Mouse (Mus musculus): Measurements from ENCODE around the gene Ehd3.
A peak's percentile ranks its signal among the peaks of the same experiment; 100 is the strongest.
"Not testable (repeated sequence)": the region's sequence is repeated elsewhere in the genome, so short reads cannot be mapped to it uniquely, and the experiment has no call there.

Ehd3 gene

DNA sequence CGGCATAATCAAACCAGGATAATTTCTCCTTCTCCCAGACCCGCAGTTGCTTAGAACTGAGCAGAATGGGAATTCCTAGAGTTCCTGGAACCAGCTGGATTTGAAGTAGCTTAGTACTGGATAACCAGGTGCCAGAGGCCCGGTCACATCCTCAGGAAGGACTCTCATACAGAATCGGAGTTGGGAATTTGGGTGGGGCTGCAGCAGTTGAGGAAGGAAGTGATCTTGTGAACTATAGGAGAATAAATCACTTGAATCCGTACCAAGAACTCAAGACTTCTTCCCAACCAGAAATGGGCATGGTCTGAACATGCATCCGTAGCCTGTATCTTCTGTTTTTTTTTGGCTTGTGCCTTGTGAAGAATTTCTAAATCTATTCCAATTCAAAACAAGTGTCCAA, 22.2 kb downstream of the Ehd3 start:
- no peak for DNase-seq (ENCODE audit: low spot score)

GRCm38 (mm10) chr17:73827446-73827845, 23.5 kb downstream of the Ehd3 start:
- no peak for DNase-seq (ENCODE audit: low spot score)

DNA sequence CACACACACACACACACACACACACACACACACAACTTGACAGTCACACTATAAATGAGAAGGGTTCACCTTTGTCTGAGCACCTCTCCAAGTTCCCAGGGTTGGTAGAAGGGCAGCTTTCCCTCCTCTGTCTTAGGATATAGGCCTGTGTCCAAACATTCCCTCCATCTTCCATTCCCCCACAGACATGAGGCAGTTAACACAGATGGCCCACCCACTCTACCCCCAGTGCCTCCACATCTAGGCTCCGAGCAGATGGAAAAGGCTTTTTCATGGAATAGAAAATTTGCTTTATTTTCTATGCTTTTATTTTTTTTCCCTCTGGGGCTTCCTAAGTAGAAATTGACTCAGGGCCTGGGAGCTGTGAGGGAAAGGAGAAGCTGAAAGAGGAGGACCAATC, 26.6 kb downstream of the Ehd3 start:
- peak; percentile 67 for DNase-seq (ENCODE audit: low spot score)

DNA sequence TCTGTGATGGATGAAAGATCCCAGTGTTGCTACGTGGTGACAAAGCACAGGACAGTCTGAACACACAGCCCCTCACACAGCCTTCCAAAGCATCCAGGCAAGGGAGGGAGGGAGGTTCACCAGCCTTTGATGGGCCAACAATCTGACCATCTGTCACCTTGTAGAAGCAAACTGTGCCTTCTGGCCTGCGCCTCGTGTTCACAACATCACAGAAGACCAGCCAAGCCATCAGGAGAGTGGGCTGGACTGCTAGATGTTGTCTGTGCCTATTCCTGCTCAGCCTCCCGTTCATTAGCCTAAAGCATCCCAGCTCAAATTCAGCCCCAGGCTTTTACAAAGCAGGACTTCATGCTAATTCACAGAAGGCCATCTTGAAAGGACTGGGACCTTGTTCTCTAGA, 27.5 kb downstream of the Ehd3 start:
- DNase-seq (ENCODE audit: low spot score): peak; percentile 85

DNA sequence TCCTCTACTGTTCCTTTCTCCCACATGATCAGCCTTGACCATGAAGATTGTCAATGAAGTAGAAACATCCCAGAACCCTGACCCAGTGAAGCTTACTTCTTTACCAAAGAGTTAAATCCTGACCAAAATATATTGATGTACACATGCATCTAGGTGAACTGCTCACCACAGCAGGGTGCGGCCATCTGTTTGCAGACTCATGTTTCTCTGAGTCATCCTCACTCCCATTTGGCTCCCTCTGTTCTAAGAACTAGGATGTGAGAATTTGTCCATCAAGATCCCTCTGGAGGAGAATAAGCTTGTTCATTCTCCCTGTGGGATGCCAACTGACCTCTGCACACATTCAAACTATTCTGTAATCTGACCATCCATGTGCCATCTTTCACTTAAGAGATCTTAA, 29.0 kb downstream of the Ehd3 start:
- no peak for DNase-seq (ENCODE audit: low spot score)

GRCm38 (mm10) chr17:73833474-73833873, 29.5 kb downstream of the Ehd3 start:
- DNase-seq (ENCODE audit: low spot score): no peak

DNA sequence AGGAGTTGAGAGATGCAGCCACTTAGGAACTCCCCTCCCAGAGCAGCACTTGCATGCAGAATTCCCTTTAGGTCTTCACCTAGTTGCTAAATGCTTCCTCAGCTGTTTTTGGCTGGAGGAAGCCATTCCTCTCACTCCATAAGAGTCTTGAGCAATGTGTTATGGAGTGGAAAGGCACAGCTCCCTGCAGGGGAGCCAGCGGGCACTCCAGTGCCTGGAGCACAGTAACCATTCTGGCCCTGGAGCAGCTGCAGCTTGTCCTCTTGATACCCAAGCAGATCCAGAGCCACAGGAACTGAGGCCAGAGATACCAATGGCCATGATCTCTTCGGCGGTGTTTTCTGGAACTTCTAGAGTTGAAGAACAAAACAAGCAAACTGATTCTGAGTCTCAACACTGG, 32.7 kb downstream of the Ehd3 start:
- DNase-seq (ENCODE audit: low spot score): no peak

DNA sequence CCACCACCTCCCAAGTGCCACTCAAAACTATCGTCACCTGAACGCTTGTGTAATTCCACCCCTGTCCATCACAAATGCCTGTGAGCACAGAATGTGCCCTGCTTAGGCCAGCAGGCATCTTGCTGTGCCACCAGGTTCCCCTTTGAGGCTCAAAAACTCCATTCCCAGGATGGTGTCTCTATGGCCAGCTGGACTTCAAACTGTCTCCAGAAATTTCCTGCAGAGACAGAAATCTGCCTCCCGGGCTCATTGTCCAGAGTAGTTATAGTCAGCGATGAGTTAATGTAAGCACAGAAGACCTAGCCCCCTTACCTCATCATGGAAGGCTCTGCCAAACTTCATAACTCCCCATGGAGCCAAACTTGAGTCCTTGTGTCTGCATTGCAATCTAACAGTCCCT, 33.3 kb downstream of the Ehd3 start:
- DNase-seq (ENCODE audit: low spot score): no peak

GRCm38 (mm10) chr17:73839086-73839835, 35.3 kb downstream of the Ehd3 start:
- DNase-seq (ENCODE audit: low spot score): no peak

DNA sequence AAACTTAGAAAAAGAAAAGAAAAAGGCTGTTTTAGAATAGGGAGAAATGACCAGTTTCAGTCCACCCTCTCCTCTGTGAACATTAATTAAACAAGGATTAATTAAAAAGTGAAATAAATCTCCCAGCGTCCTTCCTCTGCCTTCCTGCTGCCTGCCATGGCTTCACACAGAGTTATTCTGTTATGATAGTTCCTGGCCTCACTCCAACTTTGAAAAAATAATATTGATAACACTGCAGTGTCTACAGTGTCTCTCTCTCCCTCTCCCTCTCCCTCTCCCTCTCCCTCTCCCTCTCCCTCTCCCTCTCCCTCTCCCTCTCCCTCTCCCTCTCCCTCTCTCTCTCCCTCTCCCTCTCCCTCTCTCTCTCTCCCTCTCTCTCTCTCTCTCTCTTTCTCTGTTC, 35.9 kb downstream of the Ehd3 start:
- DNase-seq (ENCODE audit: low spot score): not testable (repeated sequence)

- no peak for DNase-seq (ENCODE audit: low spot score)
Measured at GRCm38 (mm10) chr17:73842963-73843362, 39.0 kb downstream of the Ehd3 start.

DNA sequence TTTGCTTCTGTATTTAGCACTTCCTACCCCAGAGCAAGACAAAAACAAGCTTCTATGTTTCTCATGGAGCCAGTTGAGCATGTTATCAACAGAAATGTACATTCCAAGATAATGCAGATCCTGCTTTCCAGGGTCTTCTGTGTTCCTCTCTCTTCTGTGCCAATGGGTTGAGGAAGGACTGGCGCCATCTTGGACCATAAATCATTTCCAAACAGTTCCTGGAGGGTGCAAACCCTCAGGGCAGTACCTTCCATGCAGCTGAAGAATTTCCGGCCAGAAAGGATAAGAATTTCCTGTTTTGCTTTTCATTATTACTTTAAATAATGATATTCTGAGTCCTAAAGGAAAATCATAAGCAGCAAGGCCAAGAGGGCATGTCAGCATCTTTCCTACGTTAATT, 41.7 kb downstream of the Ehd3 start:
- DNase-seq (ENCODE audit: low spot score): no peak

DNA sequence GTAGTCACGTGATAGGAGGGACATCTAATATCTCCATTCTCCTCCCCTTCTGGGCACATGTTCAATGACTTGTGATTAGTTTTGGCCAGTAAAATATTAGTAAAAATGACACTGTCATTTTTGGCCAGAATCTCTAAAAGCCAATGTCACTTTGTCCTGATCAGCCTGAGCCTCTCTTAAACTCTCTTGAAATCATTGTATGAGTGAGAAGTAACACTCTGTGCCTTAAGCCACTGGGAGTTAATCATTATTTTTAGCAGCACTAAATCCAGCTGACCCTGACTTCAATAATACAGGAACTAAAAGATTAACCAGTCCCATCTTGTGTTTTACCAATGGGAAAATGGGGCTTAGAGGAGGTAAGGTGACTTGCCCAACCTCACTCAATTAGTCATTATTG, 43.5 kb downstream of the Ehd3 start:
- no peak for DNase-seq (ENCODE audit: low spot score)

- no peak for DNase-seq (ENCODE audit: low spot score)
Measured at GRCm38 (mm10) chr17:73853041-73853440, 49.1 kb downstream of the Ehd3 start.

DNA sequence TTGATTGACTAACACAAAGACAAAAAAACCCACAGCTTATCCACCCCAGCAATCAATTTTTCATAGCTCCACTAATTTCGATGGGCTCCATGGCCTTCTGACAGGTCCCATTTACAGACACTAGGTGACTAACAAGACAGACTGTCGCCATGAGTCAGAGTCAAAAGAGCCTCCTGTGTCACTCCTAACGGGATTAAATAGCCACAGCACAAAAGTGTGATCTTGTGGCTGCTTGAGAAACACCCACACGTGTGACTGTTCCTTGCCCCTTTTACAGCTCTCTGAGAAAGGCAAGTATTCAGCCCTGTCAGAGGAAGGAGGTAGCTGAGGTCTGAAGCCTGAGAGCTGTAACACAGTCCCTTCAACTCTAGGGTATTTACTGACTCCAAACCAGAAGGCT, 49.8 kb downstream of the Ehd3 start:
- no peak for DNase-seq (ENCODE audit: low spot score)

DNA sequence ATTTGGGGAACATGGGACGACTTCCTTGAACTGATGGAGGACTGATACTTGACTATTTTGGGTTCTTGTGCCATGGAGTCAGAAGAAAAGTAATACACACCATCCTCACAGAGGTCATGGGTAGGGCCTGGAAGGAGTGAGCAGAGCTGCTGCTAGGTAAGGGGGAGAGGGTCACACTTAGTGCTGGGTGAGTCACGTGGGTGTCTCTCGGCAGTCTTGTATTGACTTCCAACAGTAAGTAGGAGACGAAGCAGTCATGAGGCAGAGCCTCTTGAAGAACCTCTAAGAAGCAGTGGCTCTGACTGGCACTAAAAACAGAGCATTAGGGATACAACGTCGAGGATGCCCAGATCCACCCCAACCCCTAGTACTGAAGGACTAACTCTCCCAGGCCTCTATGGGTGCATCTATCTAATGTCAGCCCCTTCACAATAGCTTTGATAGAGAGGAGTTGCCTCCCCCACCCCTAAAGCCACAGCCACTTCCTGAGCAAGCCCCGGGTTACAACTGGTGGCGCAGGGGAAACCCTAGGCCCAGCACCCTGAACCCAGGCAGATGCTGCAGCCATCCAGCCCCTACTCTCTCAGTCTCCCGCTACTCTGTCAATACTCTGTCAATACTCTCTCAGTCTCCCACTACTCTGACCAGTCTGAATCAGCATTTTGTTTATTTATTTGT, 65.2 kb downstream of the Ehd3 start:
- no peak for DNase-seq (ENCODE audit: low spot score)

DNA sequence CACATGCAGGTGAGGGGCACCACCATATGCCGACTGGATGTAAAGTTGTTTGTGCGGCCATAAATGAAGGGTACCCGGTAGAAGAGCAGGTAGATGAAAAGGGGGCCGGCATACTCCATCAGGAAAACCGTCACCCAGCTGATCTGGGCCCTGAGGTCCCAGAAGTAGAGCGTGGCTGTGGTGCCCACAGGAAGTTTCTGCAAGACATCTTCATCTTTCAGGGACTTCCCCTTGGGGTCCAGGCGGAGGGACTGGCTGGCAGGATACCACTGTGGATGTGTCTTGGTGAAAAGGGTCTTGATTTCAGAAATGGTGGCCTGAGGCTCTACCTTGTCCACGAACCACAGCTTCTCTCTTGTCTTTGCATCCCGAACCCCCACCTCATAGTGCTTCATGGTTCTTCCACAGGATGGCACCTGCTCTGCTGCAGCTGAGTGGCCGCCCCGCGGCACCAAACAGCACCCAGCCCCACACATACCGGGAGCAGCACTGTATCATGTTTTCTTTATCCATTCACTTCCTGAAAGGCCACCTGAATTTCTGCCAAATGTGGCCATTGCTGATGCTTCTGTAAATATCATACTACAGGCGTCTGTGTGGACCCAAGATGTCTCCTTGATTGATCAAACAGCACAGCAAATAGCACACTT, 67.1 kb downstream of the Ehd3 start:
- no peak for DNase-seq (ENCODE audit: low spot score)

GRCm38 (mm10) chr17:73875268-73875667, 71.3 kb downstream of the Ehd3 start:
- DNase-seq (ENCODE audit: low spot score): no peak

DNA sequence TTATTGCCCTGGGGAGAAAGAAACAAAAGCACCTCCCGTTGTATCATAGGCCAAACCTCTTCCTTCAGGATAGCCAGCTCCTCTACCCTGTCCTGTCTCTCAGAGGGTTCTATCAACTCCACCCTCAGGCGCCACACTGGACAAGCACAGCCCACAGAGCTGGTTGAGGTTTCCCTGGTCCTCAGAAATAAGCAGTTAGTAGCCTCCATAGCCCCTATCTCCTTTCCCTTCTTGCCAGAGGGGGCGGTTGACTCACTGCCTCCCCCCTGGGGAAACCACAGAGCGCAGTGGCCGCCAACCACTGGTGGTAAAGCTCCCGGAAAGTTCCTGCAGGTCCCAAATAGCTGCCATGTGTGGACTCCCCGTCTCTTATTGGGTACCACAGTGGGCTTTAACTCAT, 71.7 kb downstream of the Ehd3 start:
- no peak for DNase-seq (ENCODE audit: low spot score)

DNA sequence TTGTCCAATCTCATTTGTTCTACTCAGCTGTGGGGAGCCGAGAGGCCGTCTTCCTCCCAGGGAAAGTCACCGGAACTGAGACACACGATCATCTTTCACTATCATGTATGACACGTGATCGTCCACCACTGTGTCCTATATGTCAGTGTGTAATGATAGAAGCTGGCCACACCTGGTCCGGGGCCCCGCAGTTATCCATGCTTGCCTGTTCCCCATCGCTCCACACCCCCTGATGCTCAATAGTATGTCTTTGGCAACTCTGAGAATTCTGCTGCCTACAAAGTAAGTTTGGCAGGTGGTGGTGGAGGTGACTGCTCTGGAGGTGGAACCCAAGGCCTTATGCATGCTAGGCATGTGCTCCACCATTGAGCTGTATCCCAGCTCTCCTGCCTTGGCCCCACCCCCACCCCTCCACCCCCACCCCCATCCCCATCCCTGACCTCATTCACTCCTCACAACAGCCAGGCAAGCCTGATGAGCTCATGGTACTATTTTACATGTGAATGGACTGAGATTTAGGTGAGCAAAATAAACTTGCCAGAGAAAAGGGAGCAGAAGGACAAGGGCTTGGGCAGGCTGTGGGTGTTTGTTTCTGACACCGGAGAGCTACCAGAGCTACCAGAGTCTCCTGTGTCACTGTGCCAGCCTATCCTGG, 75.5 kb downstream of the Ehd3 start:
- DNase-seq (ENCODE audit: low spot score): no peak

DNA sequence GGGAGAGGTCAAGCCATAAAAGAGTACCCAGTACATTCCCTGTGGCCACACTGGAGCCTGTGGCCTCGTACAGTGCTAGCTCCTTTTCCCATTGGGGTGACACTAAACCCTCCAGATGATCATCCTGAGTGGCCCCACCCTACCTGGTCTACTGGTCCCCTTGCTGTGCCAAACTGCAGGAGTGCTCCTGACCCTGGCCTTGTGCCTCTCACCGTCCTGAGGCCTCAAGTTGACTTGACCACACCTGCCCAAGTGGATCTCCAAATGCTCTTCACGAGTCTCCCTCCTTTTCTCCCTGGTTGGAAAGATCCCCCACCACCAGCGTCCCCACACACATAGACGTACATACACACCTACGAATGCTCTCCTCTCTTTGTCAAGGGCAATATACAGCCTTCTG, 76.4 kb downstream of the Ehd3 start:
- no peak for DNase-seq (ENCODE audit: low spot score)

DNA sequence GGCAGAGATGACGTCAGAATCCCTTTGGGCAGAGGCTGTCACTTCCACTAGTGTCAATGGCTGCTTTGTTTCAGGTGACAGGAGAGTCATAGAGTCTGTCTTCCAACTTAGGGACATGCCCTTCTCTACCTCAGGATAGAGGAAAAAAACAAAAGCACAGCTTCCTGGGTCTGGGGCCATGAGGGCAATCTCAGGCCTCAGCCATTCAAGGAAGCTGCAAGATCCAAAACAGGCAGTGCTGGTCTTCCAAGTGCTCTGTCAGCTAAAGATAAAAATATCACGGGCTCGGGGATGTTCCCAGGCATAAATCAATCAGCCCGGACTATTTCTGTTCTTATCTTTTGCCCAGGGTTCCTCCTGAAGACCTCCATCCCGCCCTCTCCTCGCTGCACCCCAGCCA, 77.4 kb downstream of the Ehd3 start:
- no peak for DNase-seq (ENCODE audit: low spot score)

Measured in layer of hippocampus, adult 11-12 months (tissue).